Mouse (Mus musculus): ENCODE data around the gene Gm44579. TPM values are rescaled to one million over a fixed set of nuclear protein-coding genes. Genes with fewer than 3 reads are reported as not detected.

The Gm44579 gene
- polyA plus RNA-seq, 1 experiment from 2014 or later = not detected

- Histone ChIP-seq H3K4me1 (replicated peaks; ENCODE audit: control insufficient read depth, insufficient read depth, low read length) (no peaks in the 10 kb centered on the region), H3K27me3 (replicated peaks; ENCODE audit: control insufficient read depth, insufficient read depth, low read length) (no peaks in the 10 kb centered on the region), H3K36me3 (ENCODE audit: control insufficient read depth, insufficient read depth) (no peaks in the 10 kb centered on the region), H3K9ac (replicated peaks; ENCODE audit: low read depth, low read length) (no peak overlapping the region), H3K4me2 (ENCODE audit: low read length) (no peak overlapping the region), H3K27ac (ENCODE audit: low read length) (no peak overlapping the region), H3K9me3 (ENCODE audit: control insufficient read depth, low read length) (no peaks in the 10 kb centered on the region), H3K4me3 (replicated peaks; ENCODE audit: low read length) (no peak overlapping the region)
- 77% methylated on average over 5 of the region's 5 CpGs for WGBS
- no peak for ATAC-seq
Observed at GRCm38 (mm10) chr15:98213336-98213870, 7.4 kb downstream of the Gm44579 start.

GRCm38 (mm10) chr15:98209676-98210075, 11.1 kb downstream of the Gm44579 start:
- 89% methylated on average over 7 of the region's 7 CpGs for WGBS
- no peak overlapping the region for H3K27ac ChIP-seq (ENCODE audit: low read length)
- H3K4me1 ChIP-seq (replicated peaks; ENCODE audit: control insufficient read depth, insufficient read depth, low read length) = no peaks in the 10 kb centered on the region
- no peaks in the 10 kb centered on the region for H3K9me3 ChIP-seq (ENCODE audit: control insufficient read depth, low read length)
- no peaks in the 10 kb centered on the region for H3K36me3 ChIP-seq (ENCODE audit: control insufficient read depth, insufficient read depth)
- H3K9ac ChIP-seq (replicated peaks; ENCODE audit: low read depth, low read length) = no peak overlapping the region
- no peaks in the 10 kb centered on the region for H3K27me3 ChIP-seq (replicated peaks; ENCODE audit: control insufficient read depth, insufficient read depth, low read length)
- no peak overlapping the region for H3K4me2 ChIP-seq (ENCODE audit: low read length)
- H3K4me3 ChIP-seq (replicated peaks; ENCODE audit: low read length) = no peak overlapping the region
- no peak for ATAC-seq

DNA sequence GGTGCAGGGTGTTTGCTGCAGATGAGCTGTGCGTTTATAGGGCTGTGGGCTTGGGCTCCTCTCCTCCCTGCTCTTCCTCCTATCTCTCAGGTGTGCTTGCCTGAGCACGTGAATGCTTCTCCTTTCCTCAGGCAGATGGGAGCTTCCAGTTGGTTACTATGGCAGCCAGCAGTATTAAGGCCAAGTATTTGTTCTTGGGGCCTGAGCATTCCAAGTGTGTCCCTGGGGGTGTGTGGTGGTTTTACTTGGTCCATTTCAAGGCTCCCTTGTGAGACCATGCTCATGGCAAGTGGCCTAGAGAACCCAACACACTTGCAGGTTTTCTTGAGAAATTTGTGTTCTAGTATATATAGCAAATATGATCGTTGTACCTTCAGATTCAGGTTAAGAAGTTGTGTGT, 25.3 kb downstream of the Gm44579 start, which contains the start of gene Olfr288:
Gene Olfr288 (minus strand): TSS at position 101 of the 400 bp plus-strand sequence.
- ATAC-seq = no peak
- 69% methylated on average over 3 of the region's 3 CpGs for WGBS

GRCm38 (mm10) chr15:98184456-98184855, 36.3 kb downstream of the Gm44579 start:
- ATAC-seq = no peak
- WGBS = 79% methylated on average over 4 of the region's 4 CpGs
- Histone ChIP-seq H3K4me1 (replicated peaks; ENCODE audit: control insufficient read depth, insufficient read depth, low read length) (peaks cover 7% of the 10 kb centered on the region), H3K27me3 (replicated peaks; ENCODE audit: control insufficient read depth, insufficient read depth, low read length) (no peaks in the 10 kb centered on the region), H3K4me2 (ENCODE audit: low read length) (no peak overlapping the region), H3K27ac (ENCODE audit: low read length) (no peak overlapping the region), H3K9ac (replicated peaks; ENCODE audit: low read depth, low read length) (no peak overlapping the region), H3K36me3 (ENCODE audit: control insufficient read depth, insufficient read depth) (no peaks in the 10 kb centered on the region), H3K4me3 (replicated peaks; ENCODE audit: low read length) (no peak overlapping the region), H3K9me3 (ENCODE audit: control insufficient read depth, low read length) (no peaks in the 10 kb centered on the region)

More for the DNA sequence above, 25.3 kb downstream of the Gm44579 start, which contains the start of gene Olfr288:
- no peak within 1 kb of the TSS for H3K27ac ChIP-seq (ENCODE audit: low read length)
- H3K36me3 ChIP-seq (ENCODE audit: control insufficient read depth, insufficient read depth) = no peaks in the 10 kb centered on the region
- no peaks in the 10 kb centered on the region for H3K4me1 ChIP-seq (replicated peaks; ENCODE audit: control insufficient read depth, insufficient read depth, low read length)
- H3K27me3 ChIP-seq (replicated peaks; ENCODE audit: control insufficient read depth, insufficient read depth, low read length) = no peaks in the 10 kb centered on the region
- no peaks in the 10 kb centered on the region for H3K9me3 ChIP-seq (ENCODE audit: control insufficient read depth, low read length)
- no peak within 1 kb of the TSS for H3K9ac ChIP-seq (replicated peaks; ENCODE audit: low read depth, low read length)
- no peak within 1 kb of the TSS for H3K4me3 ChIP-seq (replicated peaks; ENCODE audit: low read length)
- no peak within 1 kb of the TSS for H3K4me2 ChIP-seq (ENCODE audit: low read length)

DNA sequence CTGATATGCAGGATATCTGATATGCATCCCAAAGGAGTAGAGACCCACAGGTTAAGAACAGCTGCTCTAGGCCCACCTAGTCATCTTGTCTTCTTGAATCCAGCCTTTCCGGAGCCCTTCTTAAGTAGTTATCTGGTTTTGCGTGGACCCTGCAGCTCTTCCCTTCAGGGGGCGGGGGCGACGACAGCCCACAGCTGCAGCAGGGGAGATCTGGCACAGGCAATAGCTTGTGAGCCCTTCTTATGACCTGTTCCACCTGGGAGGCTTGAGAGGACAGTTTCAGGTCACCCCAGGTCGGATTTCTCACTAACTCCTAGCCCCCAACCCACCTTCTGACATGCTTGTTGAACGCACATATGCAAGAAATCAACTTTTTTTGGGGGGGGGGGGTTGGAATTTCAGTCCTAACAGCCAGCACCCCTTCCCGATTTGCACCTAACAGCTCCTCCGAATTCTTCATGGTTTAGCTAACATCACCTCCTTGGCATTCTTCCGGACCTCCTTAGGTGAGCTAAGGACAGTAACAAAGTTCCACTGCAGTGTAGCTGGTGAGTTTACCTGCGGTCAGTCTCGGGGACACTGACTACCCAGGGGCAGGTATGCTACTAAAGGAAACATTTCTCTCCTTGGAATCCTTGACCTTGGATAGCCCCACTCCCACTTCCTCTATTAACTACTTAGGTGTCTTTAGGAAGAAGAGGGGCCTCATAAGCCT, 38.8 kb downstream of the Gm44579 start:
- H3K36me3 ChIP-seq (ENCODE audit: control insufficient read depth, insufficient read depth) = no peaks in the 10 kb centered on the region
- H3K4me1 ChIP-seq (replicated peaks; ENCODE audit: control insufficient read depth, insufficient read depth, low read length) = peaks cover 7% of the 10 kb centered on the region
- H3K4me3 ChIP-seq (replicated peaks; ENCODE audit: low read length) = no peak overlapping the region; the same call in 1 of the 2 replicates
- no peak overlapping the region; the same call in 1 of the 2 replicates for H3K4me2 ChIP-seq (ENCODE audit: low read length)
- no peak overlapping the region for H3K9ac ChIP-seq (replicated peaks; ENCODE audit: low read depth, low read length)
- H3K27ac ChIP-seq (ENCODE audit: low read length) = no peak overlapping the region
- 77% methylated on average over 12 of the region's 12 CpGs for WGBS
- no peak for ATAC-seq
- H3K27me3 ChIP-seq (replicated peaks; ENCODE audit: control insufficient read depth, insufficient read depth, low read length) = peaks cover 5% of the 10 kb centered on the region; the same call in 1 of the 2 replicates
- no peaks in the 10 kb centered on the region for H3K9me3 ChIP-seq (ENCODE audit: control insufficient read depth, low read length)

DNA sequence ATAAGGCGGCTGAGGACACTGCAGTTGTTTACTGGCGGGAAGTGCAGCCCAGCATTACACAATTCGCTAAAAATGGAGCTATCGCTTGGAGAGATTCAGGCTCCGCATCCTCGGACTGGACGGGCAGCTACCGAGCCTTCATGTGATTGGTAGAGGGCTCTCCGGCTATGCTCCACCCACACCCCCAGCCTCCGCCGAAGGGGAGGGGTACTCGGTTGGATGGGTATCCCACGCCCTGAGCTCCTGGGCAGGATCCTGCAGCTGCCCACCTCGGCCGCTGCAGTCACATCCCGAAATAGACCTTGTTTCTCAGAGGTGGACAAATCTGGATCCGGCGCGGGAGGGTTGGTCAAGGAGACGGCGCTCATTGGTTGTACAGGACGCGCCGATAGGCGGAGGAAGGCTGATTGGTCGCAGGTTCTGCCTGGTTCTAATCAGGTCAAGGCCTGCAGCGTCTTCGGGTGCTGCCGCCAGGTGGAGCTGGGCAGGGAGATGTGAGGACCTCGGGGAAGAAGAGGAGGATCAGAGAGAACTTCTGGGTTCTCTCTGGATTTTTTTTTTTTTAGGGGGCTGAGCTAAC, 39.6 kb downstream of the Gm44579 start:
- Histone ChIP-seq H3K36me3 (ENCODE audit: control insufficient read depth, insufficient read depth) (no peaks in the 10 kb centered on the region), H3K9ac (replicated peaks; ENCODE audit: low read depth, low read length) (peak overlapping the region; percentile 50), H3K27ac (ENCODE audit: low read length) (peak overlapping the region; percentile 20; the same call in 1 of the 2 replicates), H3K4me2 (ENCODE audit: low read length) (peak overlapping the region; percentile 77), H3K4me1 (replicated peaks; ENCODE audit: control insufficient read depth, insufficient read depth, low read length) (peaks cover 7% of the 10 kb centered on the region), H3K9me3 (ENCODE audit: control insufficient read depth, low read length) (no peaks in the 10 kb centered on the region), H3K27me3 (replicated peaks; ENCODE audit: control insufficient read depth, insufficient read depth, low read length) (peaks cover 10% of the 10 kb centered on the region; the same call in 1 of the 2 replicates), H3K4me3 (replicated peaks; ENCODE audit: low read length) (peak overlapping the region; percentile 56)
- WGBS = under 1% methylated on average over 30 of the region's 30 CpGs
- ATAC-seq = peak; percentile 98

GRCm38 (mm10) chr15:98180567-98181131, 40.1 kb downstream of the Gm44579 start:
- Histone ChIP-seq H3K27me3 (replicated peaks; ENCODE audit: control insufficient read depth, insufficient read depth, low read length) (peaks cover 16% of the 10 kb centered on the region), H3K9me3 (ENCODE audit: control insufficient read depth, low read length) (no peaks in the 10 kb centered on the region), H3K27ac (ENCODE audit: low read length) (peak overlapping the region; percentile 20; the same call in 1 of the 2 replicates), H3K9ac (replicated peaks; ENCODE audit: low read depth, low read length) (peak overlapping the region; percentile 50), H3K4me2 (ENCODE audit: low read length) (peak overlapping the region; percentile 77), H3K36me3 (ENCODE audit: control insufficient read depth, insufficient read depth) (no peaks in the 10 kb centered on the region), H3K4me1 (replicated peaks; ENCODE audit: control insufficient read depth, insufficient read depth, low read length) (peaks cover 7% of the 10 kb centered on the region), H3K4me3 (replicated peaks; ENCODE audit: low read length) (peak overlapping the region; percentile 56)
- 5% methylated on average over 26 of the region's 26 CpGs for WGBS
- no peak for ATAC-seq

- WGBS = 65% methylated on average over 3 of the region's 3 CpGs
- Histone ChIP-seq H3K4me2 (ENCODE audit: low read length) (no peak overlapping the region), H3K27ac (ENCODE audit: low read length) (no peak overlapping the region), H3K36me3 (ENCODE audit: control insufficient read depth, insufficient read depth) (no peaks in the 10 kb centered on the region), H3K4me3 (replicated peaks; ENCODE audit: low read length) (no peak overlapping the region), H3K9ac (replicated peaks; ENCODE audit: low read depth, low read length) (no peak overlapping the region), H3K9me3 (ENCODE audit: control insufficient read depth, low read length) (no peaks in the 10 kb centered on the region), H3K27me3 (replicated peaks; ENCODE audit: control insufficient read depth, insufficient read depth, low read length) (peaks cover 16% of the 10 kb centered on the region), H3K4me1 (replicated peaks; ENCODE audit: control insufficient read depth, insufficient read depth, low read length) (peaks cover 7% of the 10 kb centered on the region)
- ATAC-seq = no peak
Observed at GRCm38 (mm10) chr15:98177320-98177719, 43.5 kb downstream of the Gm44579 start.

- H3K4me2 ChIP-seq (ENCODE audit: low read length) = no peak overlapping the region
- no peak overlapping the region for H3K27ac ChIP-seq (ENCODE audit: low read length)
- H3K27me3 ChIP-seq (replicated peaks; ENCODE audit: control insufficient read depth, insufficient read depth, low read length) = peaks cover 14% of the 10 kb centered on the region
- no peak for ATAC-seq
- no peak overlapping the region for H3K9ac ChIP-seq (replicated peaks; ENCODE audit: low read depth, low read length)
- H3K9me3 ChIP-seq (ENCODE audit: control insufficient read depth, low read length) = no peaks in the 10 kb centered on the region
- 17% methylated on average over 8 of the region's 8 CpGs for whole genome bisulfite sequencing
- no peak overlapping the region for H3K4me3 ChIP-seq (replicated peaks; ENCODE audit: low read length)
- H3K36me3 ChIP-seq (ENCODE audit: control insufficient read depth, insufficient read depth) = no peaks in the 10 kb centered on the region
- peaks cover 7% of the 10 kb centered on the region for H3K4me1 ChIP-seq (replicated peaks; ENCODE audit: control insufficient read depth, insufficient read depth, low read length)
Observed at GRCm38 (mm10) chr15:98173821-98174220, 47.0 kb downstream of the Gm44579 start.
